Mouse (Mus musculus) testis, adult 2 months (tissue): Measurements from ENCODE around the gene E030018B13Rik. TPM values are rescaled to one million over a fixed set of nuclear protein-coding genes. Genes with fewer than 3 reads are reported as not detected.

Experiments used
- H3K27ac ChIP-seq: fragments of 200-500 bp; 2 replicates; pipeline ENCODE4 v1.5.1; 2012; ENCODE audit warnings: low read depth, low read length; ENCODE audit not compliant: control insufficient read depth, insufficient read depth
- H3K27me3 ChIP-seq: fragments of 200-500 bp; 2 replicates; pipeline ENCODE4 v1.6.1; 2012; ENCODE audit warnings: mild to moderate bottlenecking, low read length, moderate library complexity; ENCODE audit not compliant: control insufficient read depth, insufficient read depth
- H3K36me3 ChIP-seq: fragments of 200-500 bp; 2 replicates; pipeline ENCODE4 v1.6.1; 2012; ENCODE audit warnings: mild to moderate bottlenecking, low read length; ENCODE audit not compliant: control insufficient read depth, insufficient read depth
- H3K4me1 ChIP-seq: fragments of 200-500 bp; 2 replicates; pipeline ENCODE4 v1.6.1; 2012; ENCODE audit warnings: low read length; ENCODE audit not compliant: control insufficient read depth, insufficient read depth
- H3K4me3 ChIP-seq: fragments of 200-500 bp; 2 replicates; pipeline ENCODE4 v1.5.1; 2012; ENCODE audit warnings: low read depth, mild to moderate bottlenecking, low read length, moderate library complexity, mixed read lengths; ENCODE audit not compliant: control insufficient read depth
- CTCF ChIP-seq: fragments of 200-500 bp; IDR thresholded peaks from 2 replicates; pipeline ENCODE4 v1.5.1; 2012; ENCODE audit warnings: low read depth, mild to moderate bottlenecking, inconsistent platforms, low read length, moderate library complexity; ENCODE audit not compliant: control insufficient read depth, insufficient read depth, insufficient replicate concordance
- POLR2A ChIP-seq: fragments of 200-500 bp; IDR thresholded peaks from 2 replicates; pipeline ENCODE4 v1.6.1; 2012; ENCODE audit warnings: low read depth, mild to moderate bottlenecking, inconsistent platforms, low read length, moderate library complexity; ENCODE audit not compliant: control insufficient read depth
- polyA plus RNA-seq: library from polyadenylated mRNA; depleted of rRNA; stranded (reverse); fragments of >200 nt; gene quantifications from 2 replicates; pipeline ENCODE4 v1.2.3, GENCODE M21; 2012

E030018B13Rik gene
- polyA plus RNA-seq, 1 experiment, result not detected

GRCm38 (mm10) chr7:63882739-63883138 is 33.9 kb upstream of the E030018B13Rik start:
- no peak overlapping the region for H3K27ac ChIP-seq
- H3K36me3 ChIP-seq, result no peaks in the 10 kb centered on the region
- no peaks in the 10 kb centered on the region for H3K27me3 ChIP-seq
- H3K4me3 ChIP-seq, result no peak overlapping the region
- peaks cover 4% of the 10 kb centered on the region; the same call in 1 of the 2 replicates for H3K4me1 ChIP-seq
- TF ChIP-seq POLR2A, result no peak

DNA sequence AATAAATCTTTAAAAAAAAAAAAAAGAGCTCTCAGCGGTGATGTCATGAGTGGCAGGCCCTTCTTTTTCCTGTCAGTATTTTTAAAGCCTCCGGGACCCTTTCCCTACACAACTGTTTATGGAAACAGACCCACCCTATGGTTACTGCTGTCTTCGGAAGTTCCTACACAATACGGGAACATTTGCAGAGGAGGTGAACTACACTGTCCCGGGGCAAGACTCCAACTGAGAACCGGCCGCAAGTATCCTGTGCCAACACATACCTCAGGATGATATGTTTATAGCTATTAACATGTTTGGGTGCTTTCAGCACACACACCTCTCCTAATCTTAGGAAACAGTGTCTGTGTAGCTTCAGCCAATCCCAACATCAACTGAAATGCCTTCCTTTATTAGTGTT is 31.6 kb upstream of the E030018B13Rik start:
- no peaks in the 10 kb centered on the region for H3K36me3 ChIP-seq
- TF ChIP-seq CTCF (no peak), POLR2A (no peak)
- H3K4me3 ChIP-seq, result no peak overlapping the region
- H3K27me3 ChIP-seq, result no peaks in the 10 kb centered on the region
- H3K4me1 ChIP-seq, result peaks cover 2% of the 10 kb centered on the region; the same call in 1 of the 2 replicates
- no peak overlapping the region for H3K27ac ChIP-seq

DNA sequence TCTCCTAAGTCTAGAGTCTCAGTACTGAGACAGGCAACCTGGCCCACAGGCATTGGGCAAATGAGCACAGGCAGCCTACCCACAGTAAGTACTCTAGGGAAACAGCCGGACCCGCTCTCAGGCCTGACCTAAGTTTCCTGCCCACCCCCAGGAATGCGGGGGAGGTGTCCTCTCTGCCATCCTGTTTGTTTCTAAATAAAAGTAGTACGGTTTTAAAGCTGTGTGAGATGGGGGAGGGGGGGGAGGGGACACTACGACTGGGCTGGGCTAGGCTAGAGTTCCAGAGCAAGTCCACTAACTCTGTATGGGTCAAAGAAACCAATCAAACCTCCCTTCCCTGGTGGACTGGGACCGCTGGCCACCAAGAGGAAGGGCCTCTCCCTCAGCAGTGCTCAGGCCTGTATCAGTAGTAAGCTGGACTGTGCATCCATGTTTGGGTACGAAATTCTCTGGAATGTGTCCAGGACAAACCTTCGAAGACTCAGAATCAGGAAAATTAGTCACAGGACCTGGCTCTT is 29.6 kb upstream of the E030018B13Rik start:
- Histone ChIP-seq H3K27ac (no peak overlapping the region), H3K4me3 (no peak overlapping the region), H3K36me3 (no peaks in the 10 kb centered on the region), H3K27me3 (no peaks in the 10 kb centered on the region), H3K4me1 (peaks cover 5% of the 10 kb centered on the region; the same call in 1 of the 2 replicates)
- no peak for TF ChIP-seq POLR2A
- TF ChIP-seq CTCF, result no peak

- Histone ChIP-seq H3K4me1 (peaks cover 5% of the 10 kb centered on the region; the same call in 1 of the 2 replicates), H3K27me3 (no peaks in the 10 kb centered on the region), H3K4me3 (no peak overlapping the region), H3K36me3 (no peaks in the 10 kb centered on the region), H3K27ac (no peak overlapping the region)
- TF ChIP-seq CTCF (no peak), POLR2A (no peak)
Observed at GRCm38 (mm10) chr7:63887602-63888123, 29.0 kb upstream of the E030018B13Rik start.

GRCm38 (mm10) chr7:63888674-63889073 is 28.0 kb upstream of the E030018B13Rik start:
- H3K27me3 ChIP-seq, result no peaks in the 10 kb centered on the region
- H3K4me1 ChIP-seq, result peaks cover 5% of the 10 kb centered on the region; the same call in 1 of the 2 replicates
- H3K27ac ChIP-seq, result no peak overlapping the region

DNA sequence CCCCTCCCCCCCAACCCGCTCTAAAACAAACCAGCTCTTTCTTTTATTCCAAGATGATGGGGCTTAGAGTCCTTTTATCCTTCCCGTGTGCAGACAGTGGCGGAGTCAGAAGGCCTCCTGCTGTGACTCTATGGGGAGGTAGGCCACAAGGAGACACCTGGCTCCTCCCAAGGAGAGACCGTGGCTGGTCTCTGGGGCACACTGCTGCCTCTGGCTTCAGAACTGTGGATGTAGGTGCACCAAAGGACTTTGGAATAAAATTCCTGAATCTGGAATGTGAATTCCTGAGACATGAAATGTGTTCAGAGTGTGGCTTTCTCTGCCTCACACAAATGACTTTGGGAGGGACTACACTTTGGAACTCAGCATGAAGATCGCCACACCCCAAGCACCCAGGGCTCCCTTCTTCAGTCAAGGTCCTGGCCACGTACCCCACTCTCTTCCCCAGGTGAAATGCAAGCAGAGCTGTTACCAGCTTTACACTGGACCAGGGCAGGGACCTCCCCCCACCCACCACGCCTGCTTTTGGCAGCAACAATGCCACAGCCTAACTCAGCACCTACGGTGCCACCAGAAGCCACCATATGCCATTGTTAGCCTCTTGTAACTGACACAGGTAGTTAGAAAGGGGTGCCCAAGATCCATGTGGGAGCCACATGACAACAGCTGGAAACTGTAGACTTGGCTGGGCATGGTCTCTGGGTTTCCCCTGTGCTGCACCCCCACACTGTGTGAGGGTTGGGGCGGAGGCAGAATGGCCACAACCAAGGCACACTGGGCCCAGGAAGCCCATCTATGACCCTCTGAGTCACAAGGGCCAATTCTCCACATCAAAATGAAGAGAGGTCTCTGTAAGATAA is 27.3 kb upstream of the E030018B13Rik start:
- Histone ChIP-seq H3K4me3 (no peak overlapping the region), H3K27me3 (no peaks in the 10 kb centered on the region), H3K4me1 (peaks cover 5% of the 10 kb centered on the region; the same call in 1 of the 2 replicates), H3K27ac (no peak overlapping the region), H3K36me3 (no peaks in the 10 kb centered on the region)
- no peak for TF ChIP-seq POLR2A
- no peak for TF ChIP-seq CTCF

More at GRCm38 (mm10) chr7:63888674-63889073, 28.0 kb upstream of the E030018B13Rik start:
- no peak overlapping the region for H3K4me3 ChIP-seq
- H3K36me3 ChIP-seq, result no peaks in the 10 kb centered on the region
- no peak for TF ChIP-seq POLR2A
- no peak for TF ChIP-seq CTCF

DNA sequence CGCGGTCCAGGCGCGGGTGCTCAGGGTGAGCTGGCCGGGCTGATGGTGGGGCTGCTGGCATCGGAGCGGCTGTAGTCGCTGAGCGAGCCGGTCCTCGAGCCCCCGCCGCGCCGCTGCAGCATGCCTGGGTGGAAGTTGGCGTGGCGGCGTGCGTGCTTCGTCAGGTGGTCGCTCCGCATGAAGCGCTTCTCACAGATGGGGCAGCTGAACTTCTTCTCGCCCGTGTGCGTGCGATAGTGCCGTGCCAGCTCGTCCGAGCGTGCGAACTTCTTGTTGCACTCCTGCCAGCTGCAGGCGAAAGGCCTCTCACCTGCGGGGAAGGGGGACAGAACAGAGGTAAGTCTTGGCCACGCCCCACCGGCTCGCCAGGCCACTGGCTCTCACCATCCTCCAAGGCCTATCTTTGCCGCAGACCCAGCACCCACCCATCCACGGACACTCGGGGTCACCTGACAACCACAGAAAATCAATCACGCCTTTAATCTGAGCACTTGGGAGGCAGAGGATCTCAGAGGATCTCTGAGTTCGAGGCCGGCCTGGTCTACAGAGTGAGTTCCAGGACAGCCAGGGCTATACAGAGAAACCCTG is 25.1 kb upstream of the E030018B13Rik start:
- TF ChIP-seq POLR2A (no peak), CTCF (no peak)
- Histone ChIP-seq H3K27ac (no peak overlapping the region), H3K4me1 (peaks cover 11% of the 10 kb centered on the region), H3K4me3 (peak overlapping the region; percentile 67), H3K27me3 (no peaks in the 10 kb centered on the region), H3K36me3 (no peaks in the 10 kb centered on the region)

DNA sequence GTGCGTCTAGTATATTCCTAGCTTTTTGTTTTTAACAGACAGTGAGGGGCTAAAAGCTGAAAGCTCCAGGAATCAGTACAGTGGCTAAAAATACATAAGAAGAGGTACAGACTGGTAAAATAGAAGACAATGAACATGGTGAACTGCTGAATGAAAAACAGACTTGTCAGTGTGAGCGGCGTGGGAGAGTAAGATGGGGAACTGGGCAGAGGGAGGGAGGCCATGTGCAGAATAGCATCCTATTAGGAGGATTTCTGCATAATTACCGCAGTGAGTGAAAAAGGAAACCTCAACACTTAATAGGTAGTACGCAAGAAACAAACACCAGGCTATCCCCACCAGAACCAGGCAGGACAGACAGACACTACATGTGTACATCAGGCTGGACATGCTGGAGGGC is 23.5 kb upstream of the E030018B13Rik start:
- no peaks in the 10 kb centered on the region for H3K27me3 ChIP-seq
- H3K4me3 ChIP-seq, result no peak overlapping the region
- H3K27ac ChIP-seq, result no peak overlapping the region
- peaks cover 19% of the 10 kb centered on the region for H3K4me1 ChIP-seq
- TF ChIP-seq CTCF (no peak), POLR2A (no peak)
- H3K36me3 ChIP-seq, result no peaks in the 10 kb centered on the region
